Mouse (Mus musculus) layer of hippocampus, adult 18-20 months (tissue): ENCODE measurements around the gene Entpd1. TPM values are rescaled to one million over a fixed set of nuclear protein-coding genes. Genes with fewer than 3 reads are reported as not detected.

Experiments
- DNase-seq, 2 experiments: peaks; one replicate each; pipeline ENCODE4 v3.0.0; 2022; ENCODE audit warnings: low spot score in 2 of 2
- total RNA-seq, 2 experiments: library from RNA; stranded (reverse); gene quantifications; 2 replicates each; pipeline ENCODE4 v1.2.3; 2021

Gene Entpd1
- total RNA-seq, 2 experiments from 2014 or later: 14.2 to 14.6 TPM

GRCm38 (mm10) chr19:40722137-40723038 lies 110.2 kb downstream of the Entpd1 start:
- peak in 1 of 2 experiments; percentile 73 for DNase-seq

DNA sequence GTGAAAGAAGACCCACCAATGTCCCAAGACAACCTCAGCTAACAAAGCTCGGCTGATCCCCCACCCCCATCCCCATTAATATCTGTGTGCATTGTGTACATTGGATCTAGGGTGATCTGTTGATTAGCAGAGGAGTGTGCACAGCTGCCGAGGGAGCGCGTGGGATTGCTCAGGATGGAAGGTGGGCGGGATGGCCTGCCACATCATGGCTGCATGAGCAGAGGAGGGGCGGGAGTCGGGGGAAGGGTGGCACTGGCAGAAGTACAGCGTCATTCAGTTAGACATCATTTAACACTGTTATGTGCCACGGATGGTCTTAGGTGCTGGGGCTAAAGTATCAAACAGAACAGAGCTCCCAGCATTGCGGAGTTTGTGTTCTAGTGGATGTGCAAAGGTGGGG lies 111.3 kb downstream of the Entpd1 start:
- DNase-seq: no peak

DNA sequence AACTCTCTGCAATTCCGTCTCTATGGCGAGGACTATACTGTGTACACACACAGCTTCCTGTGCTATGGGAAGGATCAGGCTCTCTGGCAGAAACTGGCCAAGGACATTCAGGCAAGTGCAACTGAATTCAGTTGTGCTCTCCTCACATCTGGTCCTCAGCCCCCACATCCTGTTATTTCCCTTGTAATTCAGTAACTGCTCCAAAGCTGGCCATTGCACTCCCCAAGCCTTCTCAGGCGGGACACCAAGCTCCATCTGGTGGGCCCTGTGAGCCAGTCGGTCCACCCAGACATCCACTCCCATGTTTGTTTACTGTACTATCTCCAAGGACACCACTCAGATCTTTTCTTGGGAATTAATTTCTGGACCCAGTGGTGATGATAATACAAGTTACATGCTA lies 114.0 kb downstream of the Entpd1 start:
- DNase-seq: no peak

DNA sequence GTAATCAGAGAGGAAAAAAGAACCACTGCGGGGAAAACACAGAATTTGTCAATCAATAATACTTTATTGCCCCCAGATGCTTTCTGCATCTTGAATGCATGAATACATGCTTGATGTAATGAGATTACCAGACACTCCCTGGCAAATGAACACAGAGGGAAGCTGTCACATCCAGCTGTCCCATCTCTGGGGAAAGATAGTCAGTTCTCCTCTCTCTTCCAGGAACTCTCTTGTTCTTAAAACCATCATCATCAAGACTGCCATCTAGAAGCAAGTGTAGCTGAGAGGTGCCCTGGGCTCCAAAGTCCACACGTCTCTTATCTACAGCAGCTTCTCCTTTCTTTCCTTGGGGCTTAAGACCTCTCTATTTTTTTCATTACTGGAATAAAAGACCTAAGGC lies 114.4 kb downstream of the Entpd1 start:
- DNase-seq: no peak

DNA sequence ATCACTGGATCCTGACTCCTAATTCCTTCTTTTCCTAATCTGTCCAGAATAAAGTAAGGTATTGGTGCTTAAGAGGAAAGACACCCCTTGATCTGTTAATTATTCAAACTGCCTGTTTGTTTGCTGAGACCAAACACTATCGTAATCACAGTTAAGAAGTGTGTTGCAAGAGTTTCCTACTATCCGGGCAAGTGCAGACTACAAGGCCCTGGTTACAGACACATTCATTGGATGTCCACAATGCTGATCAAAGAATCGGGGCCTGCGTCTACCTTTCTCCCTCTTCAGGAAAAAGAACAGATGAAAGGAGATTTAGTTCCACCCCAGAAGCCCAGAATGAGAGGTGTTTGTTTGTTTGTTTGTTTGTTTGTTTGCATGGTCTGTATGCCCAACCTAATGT lies 116.0 kb downstream of the Entpd1 start:
- no peak for DNase-seq

GRCm38 (mm10) chr19:40728732-40729420 lies 116.7 kb downstream of the Entpd1 start:
- no peak for DNase-seq

DNA sequence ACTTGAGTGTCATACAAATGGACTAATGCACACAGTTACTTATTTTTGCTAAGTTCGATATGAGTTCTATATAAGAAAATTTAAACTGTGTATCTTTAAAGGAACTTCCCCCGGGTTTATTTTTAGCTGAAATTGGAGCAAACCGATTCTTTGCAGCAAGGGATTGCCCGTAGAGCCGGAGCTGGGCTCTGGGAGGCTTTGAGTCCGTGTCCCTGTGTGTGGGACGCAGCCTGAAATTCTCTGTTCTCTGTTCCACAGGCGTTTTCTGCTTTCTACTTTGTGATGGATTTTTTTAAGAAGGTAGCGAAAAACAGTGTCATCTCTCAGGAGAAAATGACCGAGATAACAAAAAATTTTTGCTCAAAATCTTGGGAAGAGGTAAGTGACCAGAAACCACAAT lies 121.2 kb downstream of the Entpd1 start:
- no peak for DNase-seq

DNA sequence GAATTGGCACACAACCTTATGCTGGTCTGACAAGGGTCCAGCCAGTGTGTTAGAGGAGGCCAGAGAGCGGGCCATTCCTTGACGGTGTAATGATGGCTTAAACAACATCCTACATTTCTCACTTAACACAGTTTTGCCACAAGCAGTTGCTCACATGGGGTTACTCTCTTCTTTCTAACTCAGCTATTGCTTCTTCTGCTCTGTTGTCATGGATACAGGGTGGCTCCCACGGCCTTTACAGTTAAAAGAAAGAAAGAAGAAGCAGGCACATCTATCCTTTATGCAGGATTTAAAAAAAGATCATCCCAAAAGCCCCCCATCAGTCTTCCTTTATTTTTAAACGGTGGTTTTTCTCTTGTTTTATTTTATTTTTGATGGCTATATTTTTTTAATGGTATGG lies 121.7 kb downstream of the Entpd1 start:
- DNase-seq: no peak

GRCm38 (mm10) chr19:40736680-40737512 lies 124.7 kb downstream of the Entpd1 start:
- DNase-seq: peak; percentile 56 to 83

DNA sequence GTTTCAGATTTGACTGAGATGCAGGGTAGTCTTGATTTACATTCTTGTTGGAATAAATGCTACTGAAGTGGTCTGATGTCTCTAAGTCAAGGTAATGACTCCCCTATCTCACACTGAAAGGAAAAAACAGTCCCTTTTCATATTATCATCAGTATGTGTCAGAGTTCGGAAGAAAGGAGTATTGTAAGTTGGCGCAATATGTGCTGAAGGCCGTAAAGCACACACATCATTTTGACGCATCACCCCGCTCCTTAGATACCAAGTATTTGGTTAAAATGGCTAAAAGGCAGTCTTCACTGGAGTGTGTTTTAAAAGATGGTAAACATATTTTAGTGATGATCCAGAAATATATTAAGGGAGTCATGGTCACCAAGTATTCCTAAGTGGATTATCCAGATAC lies 125.4 kb downstream of the Entpd1 start:
- no peak for DNase-seq

DNA sequence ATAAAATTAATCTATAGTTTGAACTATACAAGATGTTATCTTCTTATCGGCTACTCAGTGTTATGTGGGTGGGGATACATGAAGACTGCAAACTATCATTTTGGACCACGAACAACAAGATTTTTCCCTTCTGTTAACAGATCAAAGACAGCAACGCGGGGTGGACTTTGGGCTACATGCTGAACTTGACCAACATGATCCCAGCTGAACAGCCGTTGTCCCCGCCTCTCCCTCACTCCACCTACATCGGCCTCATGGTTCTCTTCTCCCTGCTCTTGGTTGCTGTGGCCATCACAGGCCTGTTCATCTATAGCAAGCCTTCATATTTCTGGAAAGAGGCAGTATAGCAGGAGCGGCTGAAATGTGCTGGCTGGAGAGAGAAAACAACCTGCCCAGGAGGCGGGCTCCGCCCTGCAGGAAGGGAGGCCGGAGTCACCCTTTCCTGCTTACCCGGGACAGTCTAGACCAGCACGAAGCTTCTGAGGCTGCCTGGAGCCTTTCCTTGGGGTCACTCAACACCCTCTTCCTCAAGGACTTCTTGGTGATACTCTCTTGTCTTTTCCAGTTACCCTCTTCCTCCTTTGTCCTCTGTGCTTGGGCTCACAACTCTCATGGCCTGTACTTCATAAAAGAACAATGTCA lies 126.6 kb downstream of the Entpd1 start:
- DNase-seq: no peak

DNA sequence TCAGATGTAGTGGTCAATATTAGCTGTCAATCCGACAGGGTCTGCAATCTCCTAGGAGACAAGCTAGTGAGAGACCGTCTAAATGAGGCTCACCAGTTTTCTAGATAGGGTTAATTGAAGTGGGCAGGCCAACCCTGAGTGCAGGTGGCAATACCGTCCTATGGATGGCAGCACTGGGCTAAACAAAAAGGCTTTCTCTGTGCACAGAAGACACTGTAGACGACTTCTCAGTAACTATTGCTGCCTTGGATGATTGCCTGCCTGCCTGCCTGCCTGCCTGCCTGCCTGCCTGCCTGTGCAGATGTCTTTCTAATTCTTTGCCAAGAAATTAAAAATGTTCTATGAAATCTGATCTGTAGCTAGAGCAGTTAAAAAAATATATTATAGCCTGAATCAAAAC lies 134.4 kb downstream of the Entpd1 start:
- DNase-seq: peak; percentile 64 to 82

- no peak for DNase-seq
Observed at GRCm38 (mm10) chr19:40748559-40748958, 136.4 kb downstream of the Entpd1 start, which contains the start of gene Cc2d2b. Cc2d2b (plus strand) TSS chr19:40748753.

- DNase-seq: no peak
Observed at GRCm38 (mm10) chr19:40754311-40754710, 142.1 kb downstream of the Entpd1 start.

DNA sequence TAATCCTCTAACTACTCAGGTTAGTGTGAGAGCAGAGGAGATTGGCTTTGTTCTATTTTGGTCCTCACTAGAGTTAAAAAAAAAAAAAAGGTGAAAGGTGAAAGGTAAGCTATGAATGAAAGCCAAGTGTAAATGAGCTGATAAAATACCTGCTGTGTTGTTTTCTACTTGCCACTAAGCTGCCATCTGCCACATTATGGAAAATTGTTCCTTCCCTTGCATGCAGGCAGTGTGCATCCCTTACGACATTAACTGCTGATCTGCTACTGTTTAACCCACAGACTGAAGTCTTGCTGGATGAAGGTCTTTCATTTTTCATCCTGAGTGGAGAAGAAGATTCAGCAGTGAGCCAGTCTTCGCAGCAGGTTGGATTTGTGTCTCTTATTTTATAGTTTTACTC lies 147.9 kb downstream of the Entpd1 start:
- DNase-seq: no peak

GRCm38 (mm10) chr19:40762023-40762759 lies 150.0 kb downstream of the Entpd1 start:
- peak; percentile 42 to 80 for DNase-seq

DNA sequence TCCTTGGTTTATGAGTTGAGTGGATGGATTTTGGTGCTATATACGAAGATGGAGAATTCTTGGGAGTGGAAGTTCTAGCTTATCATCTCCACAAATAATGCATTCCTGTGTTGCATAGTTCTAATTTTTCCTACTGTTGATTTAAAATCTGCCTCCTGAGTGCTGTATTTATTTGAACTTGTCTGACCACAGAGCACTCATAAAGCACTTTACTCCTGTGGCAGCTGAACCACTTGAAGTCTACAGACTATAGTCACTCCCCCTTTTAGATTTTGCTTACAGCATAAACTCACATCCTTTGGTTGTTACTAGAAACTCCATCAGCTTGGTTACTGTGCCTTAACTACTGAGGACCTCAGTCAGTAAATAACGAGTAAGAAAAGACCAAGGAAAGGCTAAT lies 155.0 kb downstream of the Entpd1 start:
- DNase-seq: no peak

GRCm38 (mm10) chr19:40769341-40769770 lies 157.2 kb downstream of the Entpd1 start:
- DNase-seq: no peak

DNA sequence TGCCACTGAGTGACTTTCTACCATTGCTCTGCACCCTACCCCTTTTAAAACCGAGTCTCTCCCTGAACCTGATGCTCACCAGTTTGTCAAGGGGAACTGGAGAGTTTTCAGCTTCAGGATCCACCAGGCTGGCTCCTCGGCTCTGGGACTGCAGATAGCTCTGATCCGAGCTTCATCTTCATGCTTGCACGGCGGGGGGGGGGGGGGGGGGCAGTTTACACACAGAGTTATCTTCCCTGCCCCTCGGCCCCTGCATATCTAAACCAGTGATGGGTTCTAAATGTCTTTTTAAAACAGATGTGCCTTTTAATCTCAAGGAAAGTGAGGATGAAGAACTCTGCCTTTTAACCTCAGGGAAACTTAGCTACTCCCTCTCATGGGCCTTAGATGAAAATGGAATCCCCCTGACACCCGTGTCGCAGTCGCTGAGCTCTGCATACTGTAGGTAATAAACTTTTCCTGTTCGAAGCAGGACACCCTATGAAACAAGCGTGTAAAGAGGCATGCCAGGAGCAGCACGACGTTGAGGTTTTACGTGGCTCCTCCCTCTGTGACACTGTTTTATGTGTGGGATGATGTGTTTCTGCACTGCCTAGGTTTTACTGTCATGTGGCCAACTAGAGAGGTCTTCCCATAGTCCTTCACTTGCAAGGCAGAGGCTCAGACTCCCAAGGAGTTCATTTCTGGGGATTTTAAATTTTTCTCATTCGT lies 176.0 kb downstream of the Entpd1 start:
- DNase-seq: no peak

- peak in 1 of 2 experiments; percentile 1 for DNase-seq
Observed at GRCm38 (mm10) chr19:40788715-40789084, 176.5 kb downstream of the Entpd1 start.
